Mouse (Mus musculus): ENCODE measurements around the gene Acvr1.

The Acvr1 gene

GRCm38 (mm10) chr2:58557045-58557845, 9.7 kb downstream of the Acvr1 start:
- DNase-seq (ENCODE audit: low read depth in 2 of 2, low spot score in 2 of 2) = no peak

- DNase-seq (ENCODE audit: low read depth in 2 of 2, low spot score in 2 of 2) = no peak
Measured at GRCm38 (mm10) chr2:58552296-58552695, 14.7 kb downstream of the Acvr1 start.

DNA sequence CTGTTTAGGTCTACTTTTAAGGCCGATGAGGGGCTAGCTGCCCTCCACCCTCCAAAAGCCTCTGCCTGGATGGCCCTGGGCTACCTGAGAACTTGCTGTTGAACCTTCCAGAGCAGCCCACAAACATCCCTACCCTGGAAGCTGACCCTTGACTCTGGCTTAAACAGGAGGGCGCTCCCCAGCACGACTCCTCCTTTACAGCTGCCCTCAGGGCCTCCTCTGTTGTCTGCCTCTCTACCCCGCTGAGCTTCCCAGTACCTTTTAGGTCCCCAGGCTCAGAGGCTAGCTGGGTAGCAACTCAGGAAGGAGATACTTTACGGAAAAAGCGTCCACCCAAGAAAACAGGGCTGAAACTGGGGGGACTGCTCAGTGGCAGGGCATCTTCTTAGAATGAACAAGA, 15.1 kb downstream of the Acvr1 start:
- DNase-seq (ENCODE audit: low read depth in 2 of 2, low spot score in 2 of 2) = no peak

DNA sequence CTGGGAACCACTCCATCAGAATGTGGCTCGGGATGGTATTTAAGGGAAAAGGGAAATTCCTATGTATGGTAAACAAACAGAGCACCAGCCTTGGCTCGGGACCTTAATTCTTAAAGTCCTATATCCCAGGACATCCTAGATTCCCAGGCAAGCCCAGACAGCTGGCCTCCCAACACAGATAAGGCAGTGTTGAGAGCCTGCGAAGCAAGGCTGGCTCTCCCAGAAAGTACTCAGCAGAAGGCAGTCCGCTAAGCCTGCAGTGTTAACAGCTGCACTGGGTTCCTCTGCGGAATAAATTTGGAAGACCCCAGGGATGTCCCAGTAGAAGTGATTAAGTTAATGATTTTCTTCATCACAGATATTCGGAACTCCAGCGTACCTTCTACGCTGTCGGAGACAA, 16.5 kb downstream of the Acvr1 start:
- no peak for DNase-seq (ENCODE audit: low read depth in 2 of 2, low spot score in 2 of 2)

- no peak for DNase-seq (ENCODE audit: low read depth in 2 of 2, low spot score in 2 of 2)
Measured at GRCm38 (mm10) chr2:58549960-58550359, 17.0 kb downstream of the Acvr1 start.

- no peak for DNase-seq (ENCODE audit: low read depth in 2 of 2, low spot score in 2 of 2)
Measured at GRCm38 (mm10) chr2:58548943-58549342, 18.0 kb downstream of the Acvr1 start.

GRCm38 (mm10) chr2:58546264-58546663, 20.7 kb downstream of the Acvr1 start:
- no peak for DNase-seq (ENCODE audit: low read depth in 2 of 2, low spot score in 2 of 2)

GRCm38 (mm10) chr2:58544368-58544767, 22.6 kb downstream of the Acvr1 start:
- no peak for DNase-seq (ENCODE audit: low read depth in 2 of 2, low spot score in 2 of 2)

GRCm38 (mm10) chr2:58543252-58543651, 23.7 kb downstream of the Acvr1 start:
- DNase-seq (ENCODE audit: low read depth in 2 of 2, low spot score in 2 of 2) = no peak

DNA sequence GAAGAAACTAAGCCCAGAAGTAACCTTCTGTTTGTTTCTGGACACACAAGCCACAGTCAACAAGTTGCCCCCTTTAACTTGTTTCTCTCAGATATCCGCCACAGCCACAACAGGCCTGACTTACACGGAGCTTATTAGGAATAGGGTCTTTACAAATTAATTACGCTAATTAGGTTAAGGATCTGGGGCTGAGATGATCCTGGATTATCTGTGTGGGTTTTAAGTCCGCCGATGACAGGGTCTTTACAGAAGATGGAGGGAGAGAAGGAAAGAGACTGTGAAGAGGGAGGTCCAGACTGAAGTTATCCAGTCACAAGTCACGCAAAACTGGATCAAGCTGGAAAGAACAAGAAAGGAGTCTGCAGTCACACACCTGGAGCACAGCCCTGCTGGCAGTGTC, 28.8 kb downstream of the Acvr1 start:
- DNase-seq (ENCODE audit: low read depth in 2 of 2, low spot score in 2 of 2) = no peak

GRCm38 (mm10) chr2:58536796-58537195, 30.2 kb downstream of the Acvr1 start:
- no peak for DNase-seq (ENCODE audit: low read depth in 2 of 2, low spot score in 2 of 2)

DNA sequence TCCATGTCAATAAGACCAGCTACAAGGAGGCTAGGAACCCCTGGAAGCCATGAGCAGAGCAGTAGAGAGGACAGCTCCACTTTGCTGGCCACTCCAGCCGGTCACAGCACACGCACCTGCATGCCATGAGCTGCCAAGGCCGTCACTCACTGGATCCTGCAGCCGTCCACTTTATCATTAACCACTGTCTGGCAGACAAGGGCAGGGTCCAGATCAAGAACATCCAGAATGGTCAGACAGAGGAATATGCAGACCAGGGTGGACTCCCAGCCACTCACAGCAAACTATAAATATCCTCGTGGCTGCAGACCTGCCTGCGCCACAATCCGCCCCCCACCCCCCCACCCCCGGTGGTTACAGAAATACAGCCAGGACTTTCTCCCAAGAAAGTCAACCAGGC, 31.7 kb downstream of the Acvr1 start:
- DNase-seq (ENCODE audit: low read depth in 2 of 2, low spot score in 2 of 2) = no peak

- DNase-seq (ENCODE audit: low read depth in 2 of 2, low spot score in 2 of 2) = no peak
Measured at GRCm38 (mm10) chr2:58534379-58534778, 32.6 kb downstream of the Acvr1 start.

DNA sequence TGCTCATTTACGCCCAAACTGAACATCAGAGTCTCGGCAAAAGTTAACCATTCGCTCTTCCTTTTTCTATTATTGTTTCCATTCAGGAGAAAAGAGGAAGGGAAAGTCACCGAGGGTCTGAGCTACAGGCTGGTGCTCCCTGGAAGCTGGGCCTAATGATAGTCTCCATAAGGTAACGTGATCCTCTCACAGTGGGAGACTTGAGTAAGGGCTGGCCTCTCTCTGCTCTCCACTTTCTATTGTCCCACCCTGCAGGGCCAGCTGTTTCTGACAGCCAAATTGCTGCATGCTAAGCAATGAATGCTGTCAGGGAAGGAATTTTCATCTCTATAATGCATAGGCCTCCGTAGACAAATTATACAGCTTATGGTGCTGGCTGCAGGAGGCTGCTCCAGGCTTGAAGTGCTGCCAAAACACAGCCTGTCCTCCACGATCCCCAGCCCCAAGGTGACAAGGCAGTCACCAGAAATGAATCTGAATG, 33.4 kb downstream of the Acvr1 start:
- DNase-seq (ENCODE audit: low read depth in 2 of 2, low spot score in 2 of 2) = no peak

DNA sequence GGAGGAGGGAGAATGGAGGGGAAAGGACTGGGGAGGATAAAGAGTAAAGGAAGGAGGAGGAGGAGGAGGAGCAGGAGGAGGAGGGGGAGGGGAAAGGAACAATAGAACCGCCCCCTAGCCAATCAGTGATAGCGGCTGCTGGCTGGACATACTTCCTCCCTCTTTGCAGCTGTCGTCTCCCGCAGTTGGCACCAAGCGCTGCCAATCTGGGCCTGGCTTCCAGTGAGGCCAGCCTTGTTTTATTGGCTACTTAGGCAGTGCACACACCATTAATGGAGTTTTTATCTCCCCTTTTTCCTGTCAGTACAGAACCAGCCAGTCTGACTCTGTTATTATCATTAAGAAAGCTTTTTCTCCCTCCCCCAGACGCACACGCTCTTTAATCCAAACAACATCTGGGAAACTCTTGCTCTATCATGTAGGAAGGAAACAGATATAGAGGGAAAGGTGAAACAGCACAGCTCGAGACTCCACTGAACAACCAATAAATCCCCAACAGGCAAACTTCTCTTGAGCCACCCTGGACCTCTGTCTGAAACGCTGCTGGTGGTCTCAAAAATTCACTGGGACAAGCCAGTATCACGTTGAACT, 34.6 kb downstream of the Acvr1 start:
- DNase-seq (ENCODE audit: low read depth in 2 of 2, low spot score in 2 of 2) = no peak

DNA sequence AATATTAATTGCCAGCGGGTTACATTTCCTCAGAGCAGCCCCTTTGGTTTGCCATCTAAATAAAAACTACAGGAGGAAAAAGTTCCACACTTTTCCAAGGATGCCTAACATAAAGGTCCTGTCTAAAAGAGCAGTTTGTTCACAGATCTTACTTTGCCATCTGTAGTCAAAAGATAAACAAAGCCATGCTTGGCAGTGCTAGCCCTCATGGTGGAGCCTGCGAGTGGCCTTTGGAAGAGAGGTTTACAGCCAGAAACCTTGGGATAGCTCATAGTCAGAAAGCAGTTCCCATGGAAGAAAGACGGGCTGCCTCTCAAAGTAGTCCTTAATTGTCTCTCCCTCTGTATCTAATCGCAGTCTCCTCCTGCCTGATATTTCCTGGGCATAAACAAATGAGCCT, 36.4 kb downstream of the Acvr1 start:
- DNase-seq (ENCODE audit: low read depth in 2 of 2, low spot score in 2 of 2) = no peak

DNA sequence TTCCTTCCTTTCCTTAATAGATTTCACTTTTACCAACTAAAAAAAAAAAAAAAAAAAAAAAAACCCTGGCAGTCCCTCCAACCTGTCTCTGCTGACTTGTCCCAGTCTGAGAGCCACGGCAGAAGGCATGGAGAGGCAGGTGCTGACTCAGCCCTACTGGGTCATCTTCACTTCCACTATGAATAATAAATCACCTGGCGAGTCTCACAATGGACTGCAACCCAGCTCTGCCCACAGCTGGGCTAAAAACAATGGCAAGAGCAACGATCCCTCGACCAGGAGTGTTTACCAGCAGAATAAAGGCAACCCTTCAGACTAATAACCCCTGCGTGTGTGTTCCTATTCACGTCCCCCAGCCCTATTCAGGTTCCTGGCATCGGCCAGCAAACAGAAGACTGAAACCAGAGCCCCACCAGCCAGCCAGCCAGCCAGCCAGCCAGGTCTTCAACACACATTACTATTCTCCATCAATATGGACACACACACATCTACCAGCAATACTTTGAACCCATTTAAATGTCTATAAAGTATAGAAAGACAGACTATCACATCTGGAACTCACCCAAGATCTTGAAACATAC, 37.0 kb downstream of the Acvr1 start:
- DNase-seq (ENCODE audit: low read depth in 2 of 2, low spot score in 2 of 2) = no peak

- no peak for DNase-seq (ENCODE audit: low read depth in 2 of 2, low spot score in 2 of 2)
Measured at GRCm38 (mm10) chr2:58529384-58529783, 37.6 kb downstream of the Acvr1 start.

- DNase-seq (ENCODE audit: low read depth in 2 of 2, low spot score in 2 of 2) = no peak
Measured at GRCm38 (mm10) chr2:58527786-58528185, 39.2 kb downstream of the Acvr1 start.

DNA sequence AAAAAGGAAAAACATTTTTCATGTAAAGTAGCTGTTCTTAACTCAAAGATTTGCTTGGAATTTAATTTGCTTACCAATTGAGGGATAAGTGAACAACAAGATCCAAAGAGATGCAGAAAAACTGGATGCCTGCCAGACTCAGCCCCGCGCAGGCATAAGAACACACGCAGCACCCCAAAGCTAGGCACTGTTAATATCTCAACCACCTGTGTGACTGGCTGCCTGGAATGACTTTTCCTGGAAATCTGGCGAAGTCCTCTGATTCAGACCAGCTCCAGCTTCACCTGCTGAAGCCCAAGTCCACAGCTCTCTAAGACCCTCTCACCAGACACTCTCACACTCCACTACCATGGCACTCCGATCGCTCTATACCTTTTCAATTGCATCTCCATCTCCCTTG, 42.6 kb downstream of the Acvr1 start:
- DNase-seq (ENCODE audit: low read depth in 2 of 2, low spot score in 2 of 2) = no peak

- no peak for DNase-seq (ENCODE audit: low read depth in 2 of 2, low spot score in 2 of 2)
Measured at GRCm38 (mm10) chr2:58523894-58524293, 43.1 kb downstream of the Acvr1 start.

- no peak for DNase-seq (ENCODE audit: low read depth in 2 of 2, low spot score in 2 of 2)
Measured at GRCm38 (mm10) chr2:58523097-58523496, 43.9 kb downstream of the Acvr1 start.
